Mouse (Mus musculus): ENCODE results near the gene Ebf3. TPM values are rescaled to one million over a fixed set of nuclear protein-coding genes. Genes with fewer than 3 reads are reported as not detected.

Gene Ebf3
- polyA plus RNA-seq, 1 experiment from 2014 or later: 0.02 TPM

- Histone ChIP-seq H3K9ac (no peak overlapping the region), H3K4me2 (no peak overlapping the region), H3K27ac (replicated peaks) (no peak overlapping the region), H3K36me3 (replicated peaks) (no peaks in the 10 kb centered on the region), H3K4me1 (replicated peaks) (peaks cover 18% of the 10 kb centered on the region), H3K4me3 (replicated peaks) (no peak overlapping the region), H3K27me3 (peaks cover 100% of the 10 kb centered on the region), H3K9me3 (replicated peaks) (no peaks in the 10 kb centered on the region)
- ATAC-seq (ENCODE audit: insufficient read depth): no peak
- WGBS (ENCODE audit: insufficient replicate concordance): 3% methylated on average over 24 of the region's 24 CpGs
Observed at GRCm38 (mm10) chr7:137317659-137318382, 3.6 kb upstream of the Ebf3 start.

DNA sequence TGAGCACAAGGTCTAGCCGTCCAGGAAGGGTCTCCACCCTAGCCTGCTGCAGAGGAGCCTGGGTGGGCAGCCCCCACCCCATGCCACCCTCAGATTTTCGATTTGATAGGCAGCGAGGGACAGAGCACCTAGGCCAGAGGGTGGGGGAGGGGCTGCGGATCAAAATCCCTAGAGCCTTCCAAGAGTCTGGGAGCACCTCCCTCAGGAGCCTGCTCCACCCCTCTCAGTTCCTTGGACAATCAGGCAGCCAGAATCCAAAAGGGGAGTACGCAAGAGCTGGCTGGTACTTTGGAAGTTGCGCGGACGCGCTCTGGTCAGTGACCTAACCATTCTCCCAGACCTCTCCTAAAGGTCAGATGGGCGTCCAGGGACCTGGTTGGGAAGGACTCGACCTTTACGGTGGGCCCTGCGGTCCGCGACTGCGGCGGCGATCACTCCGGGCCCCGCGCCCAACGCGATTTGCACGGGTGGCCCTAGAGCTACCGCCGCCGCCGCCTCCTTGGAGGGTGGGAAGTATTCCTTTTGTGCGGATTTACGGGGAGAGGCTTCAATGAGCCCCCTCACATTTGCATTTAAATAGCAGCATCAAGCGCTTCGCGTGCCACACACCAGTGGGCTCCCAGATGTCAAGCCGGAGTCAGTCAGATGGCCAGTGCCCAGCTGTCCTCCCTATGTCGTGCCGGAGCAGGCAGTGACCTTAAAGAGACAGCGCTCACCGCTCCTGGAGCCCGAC, 2.8 kb upstream of the Ebf3 start:
- H3K9me3 ChIP-seq (replicated peaks): no peaks in the 10 kb centered on the region
- no peak overlapping the region for H3K4me3 ChIP-seq (replicated peaks)
- ATAC-seq (ENCODE audit: insufficient read depth): no peak
- no peak overlapping the region for H3K27ac ChIP-seq (replicated peaks)
- no peak overlapping the region for H3K9ac ChIP-seq
- H3K4me1 ChIP-seq (replicated peaks): peaks cover 13% of the 10 kb centered on the region
- WGBS (ENCODE audit: insufficient replicate concordance): 2% methylated on average over 39 of the region's 39 CpGs
- peaks cover 100% of the 10 kb centered on the region for H3K27me3 ChIP-seq
- no peak overlapping the region for H3K4me2 ChIP-seq
- no peaks in the 10 kb centered on the region for H3K36me3 ChIP-seq (replicated peaks)

GRCm38 (mm10) chr7:137316181-137316925, 2.1 kb upstream of the Ebf3 start:
- no peaks in the 10 kb centered on the region for H3K9me3 ChIP-seq (replicated peaks)
- no peak overlapping the region for H3K4me3 ChIP-seq (replicated peaks)
- no peak overlapping the region for H3K27ac ChIP-seq (replicated peaks)
- no peak for ATAC-seq (ENCODE audit: insufficient read depth)
- H3K36me3 ChIP-seq (replicated peaks): no peaks in the 10 kb centered on the region
- no peak overlapping the region for H3K4me2 ChIP-seq
- H3K9ac ChIP-seq: no peak overlapping the region
- peaks cover 100% of the 10 kb centered on the region for H3K27me3 ChIP-seq
- H3K4me1 ChIP-seq (replicated peaks): peaks cover 11% of the 10 kb centered on the region; the same call in 1 of the 2 replicates
- 3% methylated on average over 20 of the region's 20 CpGs for WGBS (ENCODE audit: insufficient replicate concordance)

GRCm38 (mm10) chr7:137315544-137315940, 1.3 kb upstream of the Ebf3 start:
- Histone ChIP-seq H3K4me2 (no peak overlapping the region), H3K9me3 (replicated peaks) (no peaks in the 10 kb centered on the region), H3K27ac (replicated peaks) (no peak overlapping the region), H3K27me3 (peaks cover 100% of the 10 kb centered on the region), H3K36me3 (replicated peaks) (no peaks in the 10 kb centered on the region), H3K9ac (no peak overlapping the region), H3K4me1 (replicated peaks) (peaks cover 11% of the 10 kb centered on the region; the same call in 1 of the 2 replicates), H3K4me3 (replicated peaks) (no peak overlapping the region)
- no peak for ATAC-seq (ENCODE audit: insufficient read depth)
- 2% methylated on average over 19 of the region's 19 CpGs for WGBS (ENCODE audit: insufficient replicate concordance)

DNA sequence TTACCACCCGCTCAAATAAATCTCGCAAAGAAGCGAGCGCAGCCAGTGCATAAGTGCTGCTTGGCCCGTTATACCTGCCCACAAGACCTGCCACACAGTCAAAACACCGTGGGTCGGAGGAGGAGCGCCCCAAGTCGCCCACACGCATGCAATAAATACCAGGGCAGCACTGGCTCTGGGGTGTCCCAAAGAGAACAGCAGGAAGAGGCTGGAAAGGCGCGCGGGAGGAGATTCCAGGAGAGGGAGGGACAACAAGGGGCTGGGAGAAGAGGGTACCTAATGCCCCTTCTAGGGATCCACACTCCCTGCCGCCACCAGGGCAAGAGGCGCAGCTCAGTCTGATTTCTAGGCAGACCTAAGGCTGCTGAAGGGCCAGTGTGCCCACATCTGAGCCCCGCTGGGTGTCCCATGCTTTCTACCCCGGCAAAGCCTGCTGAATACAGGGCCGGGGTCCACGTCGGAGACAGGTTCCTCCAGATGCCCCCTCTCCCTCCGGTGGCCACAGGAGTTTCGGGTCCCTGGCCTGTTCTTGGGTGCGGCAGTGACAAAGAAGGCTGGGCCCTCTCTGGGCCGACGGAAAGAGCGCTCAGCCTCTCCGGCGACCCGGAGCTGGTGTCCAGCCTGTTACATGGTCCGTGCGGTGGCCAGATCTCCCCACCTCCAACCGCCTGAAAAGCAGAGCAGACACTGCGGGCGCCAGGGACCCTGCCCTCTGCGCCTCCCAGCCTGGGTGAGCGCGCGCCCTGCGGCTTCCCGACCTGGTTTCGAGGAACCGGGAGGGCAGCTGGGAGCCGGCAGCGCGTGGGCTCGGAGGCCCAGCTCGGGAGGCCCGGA, 682 bp upstream of the Ebf3 start:
- peak; percentile 10; the same call in 1 of the 2 replicates for ATAC-seq (ENCODE audit: insufficient read depth)
- WGBS (ENCODE audit: insufficient replicate concordance): 2% methylated on average over 48 of the region's 48 CpGs
- Histone ChIP-seq H3K9me3 (replicated peaks) (no peaks in the 10 kb centered on the region), H3K4me3 (replicated peaks) (peak overlapping the region; percentile 52; the same call in 1 of the 2 replicates), H3K27ac (replicated peaks) (no peak overlapping the region), H3K36me3 (replicated peaks) (no peaks in the 10 kb centered on the region), H3K4me2 (peak overlapping the region; percentile 71), H3K27me3 (peaks cover 100% of the 10 kb centered on the region), H3K9ac (no peak overlapping the region), H3K4me1 (replicated peaks) (peaks cover 15% of the 10 kb centered on the region; the same call in 1 of the 2 replicates)

DNA sequence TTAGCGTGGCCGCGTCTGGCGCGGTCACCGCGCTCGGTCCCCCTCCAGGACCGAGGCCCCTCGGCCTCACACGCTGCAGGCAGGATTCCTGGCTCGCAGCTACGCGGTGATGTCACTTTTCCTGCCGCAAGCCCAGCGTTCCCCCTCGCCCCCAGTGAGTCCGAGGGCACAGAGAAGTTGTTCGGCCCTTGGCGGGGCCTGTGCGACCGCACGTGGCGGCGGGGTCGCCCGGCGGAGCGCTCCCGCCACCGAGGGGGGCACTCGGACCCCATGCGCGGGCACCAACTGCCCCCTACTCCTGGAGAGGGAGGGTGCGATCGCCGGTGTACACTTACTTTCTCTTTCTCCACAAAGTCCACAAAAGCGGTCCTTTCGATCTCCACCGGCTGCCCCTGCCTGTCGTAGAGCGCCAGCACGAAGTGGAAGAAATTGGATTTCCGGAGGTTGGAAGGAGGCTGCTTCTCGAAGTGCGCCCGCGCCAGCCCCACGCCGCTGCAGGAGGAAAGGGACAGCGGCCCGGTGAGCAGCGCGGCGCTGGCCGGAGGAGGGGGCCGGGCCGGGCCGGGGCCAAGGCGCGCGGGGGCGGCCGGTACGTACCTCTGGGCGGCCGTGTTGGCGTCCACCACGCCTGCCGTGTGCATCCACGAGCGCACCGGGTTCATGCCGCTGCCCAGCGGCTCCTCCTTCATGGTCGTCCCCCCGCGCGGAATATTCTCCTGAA, 902 bp downstream of the Ebf3 start:
- Histone ChIP-seq H3K27me3 (peaks cover 100% of the 10 kb centered on the region), H3K36me3 (replicated peaks) (no peaks in the 10 kb centered on the region), H3K9ac (no peak overlapping the region), H3K27ac (replicated peaks) (no peak overlapping the region), H3K4me1 (replicated peaks) (peaks cover 21% of the 10 kb centered on the region; the same call in 1 of the 2 replicates), H3K9me3 (replicated peaks) (no peaks in the 10 kb centered on the region), H3K4me3 (replicated peaks) (peak overlapping the region; percentile 52), H3K4me2 (peak overlapping the region; percentile 71)
- under 1% methylated on average over 78 of the region's 79 CpGs for WGBS (ENCODE audit: insufficient replicate concordance)
- ATAC-seq (ENCODE audit: insufficient read depth): no peak

- no peak for ATAC-seq (ENCODE audit: insufficient read depth)
- peak overlapping the region; percentile 71 for H3K4me2 ChIP-seq
- no peaks in the 10 kb centered on the region for H3K9me3 ChIP-seq (replicated peaks)
- H3K4me1 ChIP-seq (replicated peaks): peaks cover 21% of the 10 kb centered on the region; the same call in 1 of the 2 replicates
- H3K36me3 ChIP-seq (replicated peaks): no peaks in the 10 kb centered on the region
- peaks cover 100% of the 10 kb centered on the region for H3K27me3 ChIP-seq
- no peak overlapping the region for H3K27ac ChIP-seq (replicated peaks)
- H3K9ac ChIP-seq: no peak overlapping the region
- H3K4me3 ChIP-seq (replicated peaks): peak overlapping the region; percentile 52
- 2% methylated on average over 10 of the region's 10 CpGs for WGBS (ENCODE audit: insufficient replicate concordance)
Observed at GRCm38 (mm10) chr7:137312933-137313182, 1.4 kb downstream of the Ebf3 start.

- no peaks in the 10 kb centered on the region for H3K9me3 ChIP-seq (replicated peaks)
- no peak for ATAC-seq (ENCODE audit: insufficient read depth)
- peaks cover 21% of the 10 kb centered on the region; the same call in 1 of the 2 replicates for H3K4me1 ChIP-seq (replicated peaks)
- 6% methylated on average over 17 of the region's 17 CpGs for WGBS (ENCODE audit: insufficient replicate concordance)
- no peaks in the 10 kb centered on the region for H3K36me3 ChIP-seq (replicated peaks)
- H3K4me2 ChIP-seq: peak overlapping the region; percentile 71
- no peak overlapping the region for H3K27ac ChIP-seq (replicated peaks)
- no peak overlapping the region for H3K9ac ChIP-seq
- peak overlapping the region; percentile 52; the same call in 1 of the 2 replicates for H3K4me3 ChIP-seq (replicated peaks)
- peaks cover 98% of the 10 kb centered on the region for H3K27me3 ChIP-seq
Observed at GRCm38 (mm10) chr7:137312166-137312932, 1.9 kb downstream of the Ebf3 start.

DNA sequence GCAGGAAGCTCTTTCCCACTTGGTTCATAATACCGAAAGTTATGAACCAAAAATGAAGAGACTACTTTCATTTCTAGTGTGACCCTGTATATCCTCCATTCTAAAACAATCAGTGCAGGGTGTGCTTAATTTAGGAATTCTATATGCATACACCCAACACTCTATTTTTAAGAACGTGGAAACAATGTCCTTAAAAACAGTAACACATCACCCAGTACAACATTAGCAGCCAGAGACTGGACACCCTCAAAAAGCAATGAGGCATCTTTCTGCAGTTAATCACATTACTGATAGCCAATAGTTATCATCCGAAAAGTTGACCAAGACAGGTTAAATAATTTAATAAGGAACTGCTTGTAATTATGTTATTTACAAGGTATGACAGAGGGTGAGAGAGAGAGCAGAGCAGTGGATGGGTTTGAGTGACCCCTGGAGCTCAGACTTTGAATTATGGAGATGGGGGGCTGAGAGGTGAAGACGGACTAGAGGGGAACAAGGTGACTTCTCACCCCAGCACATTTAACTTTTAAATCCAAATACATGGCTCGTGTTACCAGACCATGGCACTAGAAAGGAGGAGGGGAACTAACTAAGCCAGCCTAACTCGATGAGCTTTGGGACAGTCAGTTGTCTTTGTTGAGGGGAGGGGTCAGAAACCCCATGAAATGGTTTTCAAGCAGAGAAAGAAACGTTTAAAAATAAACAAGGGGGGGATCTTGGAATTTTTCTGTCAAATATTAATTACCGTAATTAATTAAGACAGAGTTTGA, 2.7 kb downstream of the Ebf3 start:
- no peak overlapping the region for H3K4me3 ChIP-seq (replicated peaks)
- H3K4me2 ChIP-seq: no peak overlapping the region
- no peak overlapping the region for H3K9ac ChIP-seq
- peaks cover 98% of the 10 kb centered on the region for H3K27me3 ChIP-seq
- no peak for ATAC-seq (ENCODE audit: insufficient read depth)
- H3K27ac ChIP-seq (replicated peaks): no peak overlapping the region
- H3K4me1 ChIP-seq (replicated peaks): peaks cover 21% of the 10 kb centered on the region; the same call in 1 of the 2 replicates
- WGBS (ENCODE audit: insufficient replicate concordance): 3% methylated on average over 8 of the region's 8 CpGs
- no peaks in the 10 kb centered on the region for H3K36me3 ChIP-seq (replicated peaks)
- no peaks in the 10 kb centered on the region for H3K9me3 ChIP-seq (replicated peaks)
